Mouse (Mus musculus): ENCODE measurements around the gene Stag1. TPM values are rescaled to one million over a fixed set of nuclear protein-coding genes. Genes with fewer than 3 reads are reported as not detected.

Stag1 gene
- total RNA-seq, 2 experiments from 2014 or later = 27.1 to 30.6 TPM

DNA sequence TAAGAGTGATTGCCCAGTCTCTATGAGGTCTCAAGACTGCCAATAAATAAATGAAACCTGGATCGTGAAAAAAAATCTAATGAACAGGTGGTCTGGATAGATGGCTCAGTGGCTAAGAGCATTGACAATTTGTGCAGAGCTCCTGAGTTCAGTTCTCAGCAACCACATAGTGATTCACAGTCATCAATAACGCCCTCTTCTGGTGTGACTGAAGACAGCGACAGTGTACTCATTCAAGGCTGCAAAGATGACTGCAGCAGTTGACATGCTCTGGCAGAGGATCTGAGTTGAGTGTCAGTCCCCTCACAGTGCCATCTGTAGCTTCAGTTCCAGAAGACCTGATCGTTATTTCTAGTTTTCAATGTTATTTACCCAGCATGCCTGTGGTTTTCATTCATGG lies 300.4 kb downstream of the Stag1 start:
- intact Hi-C loops (cut with DNase I) = no loop called here
- no peak for DNase-seq (ENCODE audit: low spot score)

GRCm38 (mm10) chr9:100910352-100910751 lies 312.8 kb downstream of the Stag1 start:
- no peak for DNase-seq (ENCODE audit: low spot score)
- intact Hi-C loops (cut with DNase I) = no loop called here

GRCm38 (mm10) chr9:100917111-100917510 lies 319.5 kb downstream of the Stag1 start:
- no peak for DNase-seq (ENCODE audit: low spot score)

GRCm38 (mm10) chr9:100926629-100927028 lies 329.0 kb downstream of the Stag1 start:
- DNase-seq (ENCODE audit: low spot score) = no peak
- intact Hi-C loops (cut with DNase I) = no loop called here

More at GRCm38 (mm10) chr9:100917111-100917510, 319.5 kb downstream of the Stag1 start:
- intact Hi-C loops (cut with DNase I) = loop anchor here (2.0 to 5.0 kb wide), 4 partner anchors 160 to 395 kb away; partner anchors contain the start of gene Nck1

- intact Hi-C loops (cut with DNase I) = no loop called here
- DNase-seq (ENCODE audit: low spot score) = no peak
Measured at GRCm38 (mm10) chr9:100942042-100942441, 344.4 kb downstream of the Stag1 start.

- intact Hi-C loops (cut with DNase I) = no loop called here
- DNase-seq (ENCODE audit: low spot score) = no peak
Measured at GRCm38 (mm10) chr9:100944677-100945365, 347.2 kb downstream of the Stag1 start.

DNA sequence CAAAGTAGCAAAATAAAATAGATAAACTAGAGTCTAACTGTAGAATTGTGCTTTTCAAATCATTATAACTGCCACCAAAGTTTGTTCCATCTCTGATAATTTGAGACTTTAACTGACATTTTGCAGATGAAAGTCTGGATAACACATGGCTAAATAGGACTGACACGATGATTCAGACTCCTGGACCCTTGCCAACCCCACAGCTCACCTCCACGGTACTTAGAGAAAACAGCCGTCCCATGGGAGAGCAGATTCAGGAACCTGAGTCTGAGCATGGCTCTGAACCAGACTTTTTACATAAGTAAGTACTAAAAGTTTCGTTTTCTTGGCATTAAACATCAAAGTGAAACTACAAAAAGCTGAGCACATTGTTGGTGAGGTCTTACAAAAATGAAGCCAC lies 353.9 kb downstream of the Stag1 start:
- intact Hi-C loops (cut with DNase I) = no loop called here
- DNase-seq (ENCODE audit: low spot score) = no peak

- intact Hi-C loops (cut with DNase I) = no loop called here
- DNase-seq (ENCODE audit: low spot score) = no peak
Measured at GRCm38 (mm10) chr9:100962903-100963427, 365.4 kb downstream of the Stag1 start.

DNA sequence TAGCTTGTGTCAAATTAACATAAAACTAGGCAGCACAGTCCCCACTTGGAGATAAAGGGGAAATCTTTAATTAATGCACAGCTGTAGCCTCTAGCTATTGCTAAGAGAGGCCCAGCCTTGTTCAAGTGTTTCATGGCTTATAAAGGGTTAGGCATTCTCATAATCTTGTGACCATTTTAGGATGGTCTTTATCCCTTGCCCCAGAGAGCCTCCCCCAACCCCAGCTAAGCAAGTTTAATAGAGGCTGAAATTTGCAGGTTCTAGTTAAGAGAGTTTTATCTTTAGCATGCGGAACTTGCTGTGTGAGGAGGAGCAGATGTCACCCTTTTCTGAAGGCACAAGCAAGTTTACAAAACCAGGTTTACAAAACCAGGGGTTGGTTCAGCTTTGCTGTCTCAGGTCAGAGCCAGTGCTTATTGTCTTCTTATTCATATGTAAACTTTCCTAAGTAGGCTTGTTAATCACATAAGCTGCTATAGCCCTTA lies 365.9 kb downstream of the Stag1 start:
- DNase-seq (ENCODE audit: low spot score) = no peak
- intact Hi-C loops (cut with DNase I) = no loop called here

DNA sequence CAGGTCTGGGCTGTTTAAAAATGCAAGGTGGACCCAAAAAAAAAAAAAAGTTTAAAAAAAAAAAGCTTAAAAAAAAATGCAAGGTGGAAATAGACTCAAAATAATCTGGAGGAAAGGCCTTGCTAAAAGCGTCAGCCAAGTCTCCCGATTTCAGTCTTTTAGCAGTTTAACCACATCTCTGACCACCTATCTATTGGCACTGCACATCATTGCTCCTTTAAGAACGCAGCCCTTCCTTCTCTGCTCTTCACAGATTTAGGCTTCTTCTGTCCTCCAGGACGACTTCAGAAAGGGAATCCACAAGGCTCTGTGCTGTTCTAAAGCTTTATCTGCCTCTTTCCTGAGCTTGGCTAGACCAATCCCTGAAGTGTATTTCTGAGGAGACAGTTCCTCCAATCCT lies 366.5 kb downstream of the Stag1 start:
- DNase-seq (ENCODE audit: low spot score) = no peak
- intact Hi-C loops (cut with DNase I) = no loop called here

- intact Hi-C loops (cut with DNase I) = no loop called here
- DNase-seq (ENCODE audit: low spot score) = no peak
Measured at GRCm38 (mm10) chr9:100969461-100969860, 371.9 kb downstream of the Stag1 start.

DNA sequence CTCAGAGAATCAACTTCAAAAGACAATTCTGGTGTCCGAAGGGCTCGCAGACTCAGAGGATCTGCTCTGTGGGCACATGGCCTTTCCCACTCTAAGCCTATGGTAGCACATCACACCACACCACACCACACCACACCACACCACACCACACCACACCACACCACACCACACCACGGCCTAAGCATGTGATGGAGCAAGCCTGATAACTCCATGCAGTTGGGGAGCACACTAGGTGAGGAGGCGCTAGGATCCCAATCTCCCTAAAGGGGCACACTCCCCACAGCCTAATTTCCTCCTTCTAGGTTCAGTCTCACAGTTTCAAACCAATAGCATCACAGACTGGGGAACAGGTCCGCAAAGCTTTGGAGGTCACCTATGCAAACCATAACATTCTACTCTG lies 381.1 kb downstream of the Stag1 start:
- DNase-seq (ENCODE audit: low spot score) = no peak
- intact Hi-C loops (cut with DNase I) = no loop called here

DNA sequence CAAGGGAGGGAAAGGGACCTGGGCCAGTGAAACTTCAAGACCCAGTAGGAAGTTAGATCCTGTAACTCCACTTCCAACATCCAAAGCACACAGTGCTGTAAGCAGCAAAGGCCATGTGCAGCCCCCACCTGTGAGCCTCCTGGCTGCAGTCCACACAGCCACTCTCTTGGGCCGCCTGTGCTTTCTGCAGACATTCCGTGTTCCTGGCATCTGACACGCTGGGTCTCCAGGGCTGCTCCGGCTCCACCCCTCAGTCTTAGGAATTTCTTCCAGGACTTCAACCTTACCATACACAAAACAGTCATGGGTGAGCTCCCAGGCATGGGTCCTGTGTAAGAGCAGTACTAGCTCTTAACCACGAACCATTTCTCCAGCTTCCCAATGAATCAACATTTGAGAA lies 381.7 kb downstream of the Stag1 start:
- no peak for DNase-seq (ENCODE audit: low spot score)

GRCm38 (mm10) chr9:100982786-100983185 lies 385.2 kb downstream of the Stag1 start:
- intact Hi-C loops (cut with DNase I) = no loop called here
- DNase-seq (ENCODE audit: low spot score) = no peak

More for the DNA sequence above, 381.7 kb downstream of the Stag1 start:
- intact Hi-C loops (cut with DNase I) = no loop called here

DNA sequence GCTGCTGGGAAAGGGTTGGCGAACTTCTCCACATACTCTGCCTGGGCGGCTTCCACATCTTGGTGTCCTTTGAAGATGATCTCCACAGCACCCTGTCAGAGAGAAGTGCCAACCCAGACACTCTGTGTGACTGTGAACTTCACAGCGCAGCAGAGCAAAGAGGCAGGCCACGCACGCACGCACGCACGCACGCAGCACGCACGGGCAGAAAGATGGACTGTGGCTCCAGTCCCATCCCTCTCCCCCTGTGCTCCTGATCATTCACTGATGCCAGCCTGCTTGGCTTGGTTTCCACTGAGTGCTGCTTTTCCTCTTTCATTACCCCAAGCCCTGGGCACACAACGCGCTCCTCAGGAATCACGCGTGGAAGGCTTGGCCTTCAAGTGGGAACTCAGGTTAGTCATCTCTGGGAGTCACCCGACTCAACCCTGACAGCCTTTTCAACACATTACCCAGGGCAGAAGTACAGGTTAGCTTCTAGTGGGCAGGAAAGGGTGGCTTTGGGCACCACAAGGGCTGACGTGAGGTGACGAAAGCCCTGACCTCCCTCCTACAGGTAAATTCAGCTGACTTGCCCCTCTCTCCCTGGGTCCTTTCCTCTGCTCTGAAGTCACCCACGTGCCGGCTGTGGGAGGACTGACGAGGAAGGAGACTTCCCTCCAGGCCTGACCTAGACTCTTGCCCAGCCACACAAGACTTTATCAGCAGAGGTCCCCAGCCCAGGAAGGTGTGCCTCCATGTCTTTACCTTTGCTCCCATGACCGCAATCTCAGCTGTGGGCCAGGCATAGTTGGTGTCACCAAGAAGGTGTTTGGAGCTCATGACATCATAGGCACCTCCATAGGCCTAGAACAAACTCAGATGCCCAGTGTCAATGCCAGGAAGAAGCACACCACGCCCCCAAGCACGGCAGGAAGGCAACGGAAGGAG lies 387.0 kb downstream of the Stag1 start:
- no peak for DNase-seq (ENCODE audit: low spot score)
- intact Hi-C loops (cut with DNase I) = no loop called here

DNA sequence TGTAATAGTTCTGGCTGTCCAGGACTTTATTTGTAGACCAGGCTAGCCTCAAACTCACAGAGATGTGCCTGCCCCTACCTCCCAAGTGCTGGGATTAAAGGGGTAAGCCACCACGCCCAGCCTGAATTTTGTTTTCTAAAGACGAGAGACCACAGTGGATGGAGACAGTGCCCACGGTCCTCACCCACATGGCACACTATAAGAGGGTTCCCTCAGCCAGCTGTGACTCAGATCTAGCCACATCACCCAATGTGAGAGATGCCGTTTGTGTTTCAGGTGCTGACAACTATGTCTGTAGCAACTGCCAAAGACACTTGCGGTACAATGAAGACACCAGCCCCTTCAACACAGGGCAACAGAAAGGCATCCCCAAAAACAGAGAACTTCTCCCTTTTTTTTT lies 389.4 kb downstream of the Stag1 start:
- DNase-seq (ENCODE audit: low spot score) = no peak
- intact Hi-C loops (cut with DNase I) = no loop called here

DNA sequence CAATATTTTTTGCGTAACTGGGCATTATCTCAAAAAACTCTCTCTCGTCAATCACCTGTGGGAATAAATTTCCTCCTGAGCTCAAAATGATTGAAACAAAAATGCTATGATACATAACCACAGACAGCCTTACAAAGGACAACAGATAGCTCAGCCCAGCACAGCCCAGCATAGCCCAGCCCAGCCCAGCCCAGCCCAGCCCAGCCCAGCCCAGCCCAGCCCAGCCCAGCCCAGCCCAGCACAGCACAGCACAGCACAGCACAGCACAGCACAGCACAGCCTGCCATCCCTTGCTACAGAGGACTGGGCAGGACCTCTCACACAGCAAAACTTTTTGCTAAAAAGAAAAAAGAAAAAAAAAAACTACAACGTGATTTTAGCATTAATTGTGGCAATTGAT lies 390.3 kb downstream of the Stag1 start:
- intact Hi-C loops (cut with DNase I) = no loop called here
- no peak for DNase-seq (ENCODE audit: low spot score)

- intact Hi-C loops (cut with DNase I) = no loop called here
- DNase-seq (ENCODE audit: low spot score) = no peak
Measured at GRCm38 (mm10) chr9:100990609-100991008, 393.0 kb downstream of the Stag1 start.

DNA sequence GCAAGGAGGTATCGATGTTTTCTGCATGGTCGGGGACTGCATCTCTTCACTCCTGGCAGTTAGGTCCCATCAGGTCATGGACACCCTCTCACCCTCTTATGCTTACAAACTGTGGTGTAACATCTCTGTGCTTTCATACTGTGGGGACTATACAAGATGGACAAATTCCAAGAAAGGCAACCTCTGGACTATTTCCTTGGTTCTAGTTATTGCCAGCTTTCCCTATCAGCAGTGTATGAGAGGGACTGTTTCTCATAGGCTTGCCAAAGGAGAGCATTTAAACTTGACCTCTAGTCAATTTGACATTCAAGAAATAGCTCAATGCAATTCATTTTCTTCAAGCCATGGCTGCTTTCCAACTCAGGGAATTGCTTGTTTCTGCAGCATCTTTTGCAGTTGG lies 393.7 kb downstream of the Stag1 start:
- no peak for DNase-seq (ENCODE audit: low spot score)
- intact Hi-C loops (cut with DNase I) = no loop called here

GRCm38 (mm10) chr9:100992191-100992590 lies 394.6 kb downstream of the Stag1 start:
- intact Hi-C loops (cut with DNase I) = no loop called here
- DNase-seq (ENCODE audit: low spot score) = no peak

- intact Hi-C loops (cut with DNase I) = no loop called here
- DNase-seq (ENCODE audit: low spot score) = no peak
Measured at GRCm38 (mm10) chr9:100993937-100994336, 396.3 kb downstream of the Stag1 start.

All from heart, postnatal 25 days (tissue).